Mouse (Mus musculus) myocyte (in vitro differentiated cells): ENCODE data around the gene Ttc3. TPM values are rescaled to one million over a fixed set of nuclear protein-coding genes. Genes with fewer than 3 reads are reported as not detected.

Source experiments
- H3K27me3 ChIP-seq: one replicate; pipeline ENCODE4 v1.6.1; 2011; ENCODE audit not compliant: control insufficient read depth, insufficient read depth, insufficient read length
- H3K36me3 ChIP-seq: one replicate; pipeline ENCODE4 v1.6.1; 2011; ENCODE audit not compliant: control insufficient read depth, insufficient read depth
- H3K4me2 ChIP-seq: one replicate; pipeline ENCODE4 v1.6.1; 2011; ENCODE audit warnings: low read depth, control low read depth
- H3K4me3 ChIP-seq: one replicate; pipeline ENCODE4 v1.5.1; 2011; ENCODE audit warnings: mild to moderate bottlenecking, control low read depth, moderate library complexity
- H3K79me2 ChIP-seq: one replicate; pipeline ENCODE4 v1.6.1; 2011; ENCODE audit not compliant: control insufficient read depth, insufficient read depth
- H3ac ChIP-seq: one replicate; pipeline ENCODE4 v1.6.1; 2011; ENCODE audit not compliant: control insufficient read depth, insufficient read length
- CEBPB ChIP-seq: IDR thresholded peaks from 2 replicates; pipeline ENCODE4 v1.6.1; 2011; ENCODE audit warnings: mild to moderate bottlenecking, moderate library complexity; ENCODE audit not compliant: poor library complexity, insufficient read depth, severe bottlenecking
- E2F4 ChIP-seq: IDR thresholded peaks from one replicate; pipeline ENCODE4 v1.6.1; 2011; ENCODE audit warnings: mild to moderate bottlenecking, control low read depth, moderate library complexity; ENCODE audit not compliant: insufficient read depth
- MAX ChIP-seq: IDR thresholded peaks from one replicate; pipeline ENCODE4 v1.6.1; 2011; ENCODE audit warnings: low read depth, mild to moderate bottlenecking, control low read depth
- MYOD1 ChIP-seq, 3 experiments: IDR thresholded peaks; one replicate each; pipeline ENCODE4 v1.6.1; 2011; ENCODE audit warnings: control low read depth in 2 of 3, low read depth in 2 of 3, mild to moderate bottlenecking in 2 of 3, moderate library complexity in 1 of 3; ENCODE audit not compliant: insufficient read length in 2 of 3, control insufficient read depth in 1 of 3
- MYOG ChIP-seq, 3 experiments: IDR thresholded peaks; one replicate each; pipeline ENCODE4 v1.6.1; 2011; ENCODE audit warnings: control low read depth in 2 of 3, low read depth in 2 of 3, mild to moderate bottlenecking in 2 of 3; ENCODE audit not compliant: insufficient read length in 2 of 3, control insufficient read depth in 1 of 3, insufficient read depth in 1 of 3
- POLR2A ChIP-seq: IDR thresholded peaks from one replicate; pipeline ENCODE4 v1.6.1; 2011; ENCODE audit warnings: low read depth, mild to moderate bottlenecking, control low read depth, moderate library complexity; ENCODE audit not compliant: insufficient read length
- POLR2AphosphoS2 ChIP-seq: IDR thresholded peaks from one replicate; pipeline ENCODE4 v1.6.1; 2011; ENCODE audit warnings: low read depth, control low read depth; ENCODE audit not compliant: insufficient read length
- REST ChIP-seq: IDR thresholded peaks from one replicate; pipeline ENCODE4 v1.6.1; 2011; ENCODE audit warnings: mild to moderate bottlenecking, control low read depth, moderate library complexity; ENCODE audit not compliant: insufficient read depth, insufficient read length
- SRF ChIP-seq: IDR thresholded peaks from one replicate; pipeline ENCODE4 v1.6.1; 2011; ENCODE audit warnings: low read depth; ENCODE audit not compliant: control insufficient read depth, insufficient read length
- TCF12 ChIP-seq: IDR thresholded peaks from one replicate; pipeline ENCODE4 v1.6.1; 2011; ENCODE audit warnings: mild to moderate bottlenecking, control low read depth; ENCODE audit not compliant: poor library complexity, insufficient read depth, severe bottlenecking
- TCF3 ChIP-seq: IDR thresholded peaks from one replicate; pipeline ENCODE4 v1.6.1; 2011; ENCODE audit warnings: low read depth, control low read depth; ENCODE audit not compliant: insufficient read length
- USF1 ChIP-seq: IDR thresholded peaks from one replicate; pipeline ENCODE4 v1.6.1; 2011; ENCODE audit warnings: low read depth, mild to moderate bottlenecking, control low read depth, moderate library complexity
- polyA plus RNA-seq: library from polyadenylated mRNA; unstranded; fragments of >200 nt; fragmentation: generic; extraction: Trizol; gene quantifications from one replicate; pipeline ENCODE4 v1.2.1, GENCODE M21; 2012; ENCODE audit warnings: missing spikeins

Gene Ttc3
- polyA plus RNA-seq, 1 experiment, result 25.0 TPM

GRCm38 (mm10) chr16:94387690-94388089 lies 17.3 kb downstream of the Ttc3 start:
- Histone ChIP-seq H3K36me3 (peaks cover 5% of the 10 kb centered on the region), H3K27me3 (no peaks in the 10 kb centered on the region), H3ac (no peak overlapping the region), H3K79me2 (peaks cover 94% of the 10 kb centered on the region), H3K4me2 (no peak overlapping the region), H3K4me3 (no peak overlapping the region)
- no peak for TF ChIP-seq REST
- TF ChIP-seq TCF12, result no peak
- no peak for TF ChIP-seq TCF3
- TF ChIP-seq POLR2AphosphoS2, result no peak
- no peak for TF ChIP-seq SRF
- TF ChIP-seq MYOD1 (IDR thresholded peaks at IDR 0.05; ENCODE audit: control insufficient read depth in 1 of 3, insufficient read length in 2 of 3, low read depth in 2 of 3), result no peak
- TF ChIP-seq USF1, result no peak
- no peak for TF ChIP-seq CEBPB
- TF ChIP-seq MYOG (IDR thresholded peaks at IDR 0.05; ENCODE audit: control insufficient read depth in 1 of 3, insufficient read depth in 1 of 3, insufficient read length in 2 of 3, low read depth in 2 of 3), result no peak
- no peak for TF ChIP-seq E2F4
- no peak for TF ChIP-seq MAX
- no peak for TF ChIP-seq POLR2A

GRCm38 (mm10) chr16:94392299-94392698 lies 21.9 kb downstream of the Ttc3 start:
- H3K36me3 ChIP-seq, result peaks cover 15% of the 10 kb centered on the region
- H3K4me3 ChIP-seq, result no peak overlapping the region
- no peak overlapping the region for H3K4me2 ChIP-seq
- H3K79me2 ChIP-seq, result peaks cover 69% of the 10 kb centered on the region
- TF ChIP-seq MYOG (IDR thresholded peaks at IDR 0.05; ENCODE audit: control insufficient read depth in 1 of 3, insufficient read depth in 1 of 3, insufficient read length in 2 of 3, low read depth in 2 of 3) (no peak), MYOD1 (IDR thresholded peaks at IDR 0.05; ENCODE audit: control insufficient read depth in 1 of 3, insufficient read length in 2 of 3, low read depth in 2 of 3) (no peak)
- no peak overlapping the region for H3ac ChIP-seq
- H3K27me3 ChIP-seq, result no peaks in the 10 kb centered on the region

- H3ac ChIP-seq, result no peak overlapping the region
- peaks cover 62% of the 10 kb centered on the region for H3K79me2 ChIP-seq
- no peak overlapping the region for H3K4me3 ChIP-seq
- TF ChIP-seq SRF, result no peak
- no peak for TF ChIP-seq TCF12
- TF ChIP-seq MYOD1 (IDR thresholded peaks at IDR 0.05; ENCODE audit: control insufficient read depth in 1 of 3, insufficient read length in 2 of 3, low read depth in 2 of 3), result no peak
- TF ChIP-seq REST, result no peak
- no peak for TF ChIP-seq MYOG (IDR thresholded peaks at IDR 0.05; ENCODE audit: control insufficient read depth in 1 of 3, insufficient read depth in 1 of 3, insufficient read length in 2 of 3, low read depth in 2 of 3)
- TF ChIP-seq POLR2AphosphoS2, result no peak
- no peak for TF ChIP-seq POLR2A
- no peak for TF ChIP-seq TCF3
- no peak for TF ChIP-seq CEBPB
- TF ChIP-seq USF1, result no peak
- TF ChIP-seq E2F4, result no peak
- TF ChIP-seq MAX, result no peak
- no peaks in the 10 kb centered on the region for H3K27me3 ChIP-seq
- H3K36me3 ChIP-seq, result peaks cover 10% of the 10 kb centered on the region
- no peak overlapping the region for H3K4me2 ChIP-seq
These were observed 24.6 kb downstream of the Ttc3 start for GRCm38 (mm10) chr16:94395051-94395450.

GRCm38 (mm10) chr16:94396641-94397040 lies 26.2 kb downstream of the Ttc3 start:
- TF ChIP-seq MYOD1 (IDR thresholded peaks at IDR 0.05; ENCODE audit: control insufficient read depth in 1 of 3, insufficient read length in 2 of 3, low read depth in 2 of 3) (no peak), TCF3 (no peak), E2F4 (no peak), POLR2AphosphoS2 (no peak), MAX (no peak), USF1 (no peak), POLR2A (no peak), REST (no peak), SRF (no peak), CEBPB (no peak), TCF12 (no peak), MYOG (IDR thresholded peaks at IDR 0.05; ENCODE audit: control insufficient read depth in 1 of 3, insufficient read depth in 1 of 3, insufficient read length in 2 of 3, low read depth in 2 of 3) (no peak)
- H3ac ChIP-seq, result no peak overlapping the region
- H3K4me2 ChIP-seq, result no peak overlapping the region
- no peak overlapping the region for H3K4me3 ChIP-seq
- H3K27me3 ChIP-seq, result no peaks in the 10 kb centered on the region
- peaks cover 56% of the 10 kb centered on the region for H3K79me2 ChIP-seq
- peaks cover 10% of the 10 kb centered on the region for H3K36me3 ChIP-seq

GRCm38 (mm10) chr16:94399141-94399540 lies 28.7 kb downstream of the Ttc3 start:
- H3K4me2 ChIP-seq, result no peak overlapping the region
- H3K27me3 ChIP-seq, result no peaks in the 10 kb centered on the region
- H3K36me3 ChIP-seq, result peaks cover 17% of the 10 kb centered on the region
- H3K4me3 ChIP-seq, result no peak overlapping the region
- H3ac ChIP-seq, result no peak overlapping the region
- peaks cover 42% of the 10 kb centered on the region for H3K79me2 ChIP-seq
- no peak for TF ChIP-seq TCF3
- no peak for TF ChIP-seq E2F4
- no peak for TF ChIP-seq MYOG (IDR thresholded peaks at IDR 0.05; ENCODE audit: control insufficient read depth in 1 of 3, insufficient read depth in 1 of 3, insufficient read length in 2 of 3, low read depth in 2 of 3)
- TF ChIP-seq USF1, result no peak
